Mouse (Mus musculus) embryonic facial prominence, embryonic 10.5 days (tissue): ENCODE results near the gene Fam120a. TPM values are rescaled to one million over a fixed set of nuclear protein-coding genes. Genes with fewer than 3 reads are reported as not detected.

ENCODE experiments used
- DNase-seq: peaks from one replicate; pipeline ENCODE4 v3.0.0-alpha.2; 2017; ENCODE audit warnings: low spot score
- H3K27ac ChIP-seq: fragments of 300-500 bp; sonication (generic); replicated peaks from 2 replicates; pipeline ENCODE4 v1.5.1; 2016; ENCODE audit warnings: mild to moderate bottlenecking
- H3K27me3 ChIP-seq: fragments of 300-500 bp; sonication (generic); replicated peaks from 2 replicates; pipeline ENCODE4 v1.6.1; 2016; ENCODE audit warnings: low read depth, mild to moderate bottlenecking; ENCODE audit not compliant: poor library complexity, severe bottlenecking
- H3K36me3 ChIP-seq: fragments of 300-500 bp; sonication (generic); replicated peaks from 2 replicates; pipeline ENCODE4 v1.6.1; 2016; ENCODE audit warnings: mild to moderate bottlenecking, moderate library complexity
- H3K4me1 ChIP-seq: fragments of 300-500 bp; sonication (generic); 2 replicates; pipeline ENCODE4 v1.6.1; 2016
- H3K4me3 ChIP-seq: fragments of 300-500 bp; sonication (generic); 2 replicates; pipeline ENCODE4 v1.5.1; 2016; ENCODE audit warnings: mild to moderate bottlenecking, moderate library complexity
- H3K9me3 ChIP-seq: fragments of 300-500 bp; sonication (generic); 2 replicates; pipeline ENCODE4 v1.6.1; 2016; ENCODE audit warnings: mild to moderate bottlenecking
- WGBS: fragments of 180-500 bp; shearing (Covaris S2); methylation state at CpG from one replicate; pipeline ENCODE4 v1.1.7; 2016; 5-methylcytosine and 5-hydroxymethylcytosine counted together
- polyA plus RNA-seq: library from polyadenylated mRNA; unstranded; fragments of >200 nt; fragmentation: Nextera tagmentation; extraction: Ambion mirVana; gene quantifications from 2 replicates; pipeline ENCODE4 v1.2.1, GENCODE M21; 2016

The Fam120a gene
- polyA plus RNA-seq, 1 experiment from 2014 or later, result 16.7 TPM

DNA sequence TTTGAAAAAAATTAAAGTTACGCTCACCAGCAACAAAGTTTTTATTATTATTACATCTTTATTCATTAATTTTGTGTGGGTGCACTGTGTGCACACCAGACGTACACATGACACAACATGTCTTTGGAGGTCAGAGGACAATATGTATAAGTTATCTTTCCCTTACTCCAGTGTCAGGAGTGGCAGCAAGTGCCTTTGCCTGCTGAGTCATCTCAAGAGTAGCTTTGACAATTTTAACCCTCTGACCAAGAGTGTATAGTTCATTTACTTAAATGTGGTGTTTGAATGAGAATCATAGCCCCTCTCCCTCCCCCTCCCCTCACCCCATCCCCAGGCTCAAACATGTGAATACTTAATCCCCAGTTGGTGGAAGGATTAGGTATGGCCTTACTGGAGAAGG is 40.2 kb downstream of the Fam120a start:
- H3K27me3 ChIP-seq, result no peaks in the 10 kb centered on the region
- H3K9me3 ChIP-seq, result no peaks in the 10 kb centered on the region
- DNase-seq, result no peak
- whole genome bisulfite sequencing, result 90% methylated on average over 2 of the region's 2 CpGs
- H3K36me3 ChIP-seq, result peaks cover 80% of the 10 kb centered on the region
- H3K4me3 ChIP-seq, result no peak overlapping the region
- no peak overlapping the region for H3K27ac ChIP-seq
- H3K4me1 ChIP-seq, result no peaks in the 10 kb centered on the region

DNA sequence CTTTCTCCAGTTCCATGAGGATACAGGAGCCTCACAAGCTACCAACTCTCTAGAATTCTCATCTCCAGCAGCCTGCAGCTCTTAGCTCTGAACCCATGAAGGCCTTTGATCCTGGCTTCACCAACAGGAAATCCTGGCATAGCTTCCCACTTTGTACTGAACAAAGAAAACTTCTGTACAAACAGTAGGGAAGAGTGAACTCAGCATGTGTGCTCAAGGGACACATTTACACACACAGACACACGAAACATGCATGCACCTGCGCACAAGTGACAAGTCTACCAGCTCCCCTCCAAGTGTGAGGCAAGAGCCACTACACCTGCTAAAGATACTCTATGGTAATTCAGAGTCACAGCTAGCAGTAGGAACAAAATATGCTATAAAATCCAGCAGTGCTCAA is 45.1 kb downstream of the Fam120a start:
- DNase-seq, result no peak
- Histone ChIP-seq H3K4me3 (no peak overlapping the region), H3K27me3 (no peaks in the 10 kb centered on the region), H3K27ac (no peak overlapping the region), H3K36me3 (peaks cover 79% of the 10 kb centered on the region), H3K9me3 (no peaks in the 10 kb centered on the region), H3K4me1 (no peaks in the 10 kb centered on the region)
- WGBS, result 85% methylated on average over 2 of the region's 2 CpGs

DNA sequence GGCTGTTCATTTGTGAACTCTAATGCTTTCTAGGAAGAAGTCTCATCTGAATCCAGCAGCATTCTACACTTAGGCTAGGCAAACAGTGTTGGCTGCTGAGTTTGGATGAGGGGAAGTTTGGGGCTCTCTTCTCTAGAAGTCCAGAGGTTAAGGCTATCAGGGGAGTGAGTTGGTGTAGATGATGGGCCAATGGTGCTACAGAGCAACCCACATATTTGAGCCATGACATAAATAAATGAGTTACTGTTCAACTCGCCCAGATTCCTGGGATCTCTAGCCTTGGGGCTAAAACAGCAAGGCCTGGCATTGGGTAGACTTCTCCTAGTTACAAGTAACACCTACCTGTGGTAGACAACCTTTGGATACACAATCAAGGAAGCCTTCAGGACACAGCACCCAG is 46.6 kb downstream of the Fam120a start:
- no peak overlapping the region for H3K27ac ChIP-seq
- no peak for DNase-seq
- H3K4me3 ChIP-seq, result no peak overlapping the region
- no peaks in the 10 kb centered on the region for H3K4me1 ChIP-seq
- WGBS, result 84% methylated on average over 1 of the region's 1 CpGs
- H3K36me3 ChIP-seq, result peaks cover 78% of the 10 kb centered on the region
- no peaks in the 10 kb centered on the region for H3K27me3 ChIP-seq
- no peaks in the 10 kb centered on the region for H3K9me3 ChIP-seq

DNA sequence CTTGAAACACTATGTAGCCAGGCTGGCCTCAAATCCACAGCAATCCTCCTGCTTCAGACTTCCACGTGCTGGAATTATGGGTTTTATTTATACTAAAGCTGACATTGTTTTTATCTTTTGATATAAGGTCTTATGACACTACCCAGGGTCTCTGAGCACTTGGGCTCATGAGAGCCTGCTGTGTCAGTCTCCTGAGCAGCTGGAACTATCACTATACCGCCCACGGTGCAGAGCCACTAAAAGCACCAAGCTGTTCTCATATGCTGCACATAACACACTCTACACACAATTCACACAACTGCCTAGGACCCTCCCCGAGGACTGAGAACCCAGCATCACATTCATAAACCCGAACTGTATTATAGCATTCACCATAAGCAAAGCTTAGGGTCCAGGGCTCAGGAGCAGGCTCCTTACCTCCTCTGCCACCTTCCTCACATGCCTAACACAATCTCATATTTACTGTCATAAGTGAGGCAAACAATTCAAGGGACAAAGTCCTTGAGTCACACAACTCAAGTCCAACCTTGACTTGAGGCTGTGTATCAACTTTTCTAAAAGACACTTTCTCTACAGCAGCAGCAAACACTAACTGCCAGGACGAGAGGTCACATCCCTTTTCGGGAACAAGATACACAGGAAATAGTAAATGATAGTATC is 47.9 kb downstream of the Fam120a start:
- H3K27ac ChIP-seq, result no peak overlapping the region
- peaks cover 84% of the 10 kb centered on the region for H3K36me3 ChIP-seq
- H3K4me3 ChIP-seq, result no peak overlapping the region
- H3K9me3 ChIP-seq, result no peaks in the 10 kb centered on the region
- H3K27me3 ChIP-seq, result no peaks in the 10 kb centered on the region
- no peaks in the 10 kb centered on the region for H3K4me1 ChIP-seq
- DNase-seq, result no peak
- WGBS, result 87% methylated on average over 7 of the region's 7 CpGs

DNA sequence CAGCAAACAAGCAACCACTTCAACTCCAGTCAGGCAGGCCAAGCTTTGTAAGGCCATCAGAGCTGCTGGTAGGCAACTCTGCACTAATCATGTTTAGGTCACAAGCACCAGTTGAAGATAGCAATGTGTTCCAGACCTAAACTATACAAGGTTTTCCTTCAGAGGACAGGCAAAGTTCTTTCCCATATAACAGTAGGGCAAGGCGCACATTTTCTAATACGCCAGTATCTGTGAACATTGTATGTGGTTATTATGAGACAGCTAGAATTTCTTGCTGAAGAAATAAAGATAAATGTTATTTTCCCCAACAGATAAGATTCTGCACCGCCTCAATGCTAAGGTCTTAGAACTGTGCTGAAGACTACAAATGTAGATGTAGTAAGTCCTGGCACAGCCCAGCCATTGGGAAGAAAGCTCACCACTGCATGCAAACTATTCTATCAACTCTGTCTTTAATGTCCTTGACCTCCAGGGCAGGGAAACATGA is 50.7 kb downstream of the Fam120a start:
- no peaks in the 10 kb centered on the region for H3K27me3 ChIP-seq
- H3K9me3 ChIP-seq, result no peaks in the 10 kb centered on the region
- H3K36me3 ChIP-seq, result peaks cover 94% of the 10 kb centered on the region
- 96% methylated on average over 3 of the region's 3 CpGs for WGBS
- no peak overlapping the region for H3K27ac ChIP-seq
- no peak overlapping the region for H3K4me3 ChIP-seq
- DNase-seq, result no peak
- H3K4me1 ChIP-seq, result no peaks in the 10 kb centered on the region

DNA sequence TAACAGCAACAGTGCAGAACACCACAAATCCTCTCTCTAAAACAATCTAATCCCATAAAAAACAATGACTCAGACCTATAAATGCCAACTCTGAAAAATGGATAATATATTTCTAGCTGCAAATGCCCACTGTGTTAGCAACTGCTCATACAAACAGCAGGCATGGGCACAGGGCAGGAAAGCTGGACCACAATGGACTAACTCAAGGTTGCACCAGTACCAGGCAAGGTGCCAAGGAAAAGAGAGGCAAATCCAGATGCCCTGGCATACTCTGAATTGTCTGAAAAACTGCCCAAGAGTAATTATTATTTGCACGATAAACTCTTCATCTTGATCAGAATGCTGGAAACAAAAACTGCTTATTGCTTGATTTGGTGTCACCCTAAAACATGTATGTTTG is 54.1 kb downstream of the Fam120a start:
- 99% methylated on average over 1 of the region's 1 CpGs for WGBS
- Histone ChIP-seq H3K36me3 (peaks cover 93% of the 10 kb centered on the region), H3K27me3 (no peaks in the 10 kb centered on the region), H3K4me1 (no peaks in the 10 kb centered on the region), H3K4me3 (no peak overlapping the region), H3K9me3 (no peaks in the 10 kb centered on the region), H3K27ac (no peak overlapping the region)
- DNase-seq, result no peak

DNA sequence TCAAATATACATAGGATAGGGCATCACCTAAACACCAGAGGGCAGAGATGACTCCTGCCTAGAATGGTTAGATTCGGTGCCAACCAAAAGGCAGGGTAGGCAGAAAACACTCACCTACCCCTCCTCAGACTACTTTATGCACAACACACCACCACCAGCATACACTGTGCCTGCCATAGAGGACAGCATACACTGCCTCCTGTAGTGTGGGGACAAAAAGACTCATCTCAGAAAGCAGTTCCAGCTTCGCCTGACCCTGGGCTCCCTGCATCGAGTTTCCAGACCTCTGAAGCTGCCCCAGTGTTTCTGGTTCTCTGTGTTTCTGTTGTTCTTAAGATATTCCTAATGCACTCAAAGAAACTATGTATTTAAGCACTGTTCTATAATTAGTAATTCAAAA is 54.7 kb downstream of the Fam120a start:
- Histone ChIP-seq H3K4me3 (no peak overlapping the region), H3K27ac (no peak overlapping the region), H3K27me3 (no peaks in the 10 kb centered on the region), H3K4me1 (no peaks in the 10 kb centered on the region), H3K36me3 (peaks cover 96% of the 10 kb centered on the region), H3K9me3 (no peaks in the 10 kb centered on the region)
- WGBS, result 91% methylated on average over 3 of the region's 3 CpGs
- DNase-seq, result no peak

DNA sequence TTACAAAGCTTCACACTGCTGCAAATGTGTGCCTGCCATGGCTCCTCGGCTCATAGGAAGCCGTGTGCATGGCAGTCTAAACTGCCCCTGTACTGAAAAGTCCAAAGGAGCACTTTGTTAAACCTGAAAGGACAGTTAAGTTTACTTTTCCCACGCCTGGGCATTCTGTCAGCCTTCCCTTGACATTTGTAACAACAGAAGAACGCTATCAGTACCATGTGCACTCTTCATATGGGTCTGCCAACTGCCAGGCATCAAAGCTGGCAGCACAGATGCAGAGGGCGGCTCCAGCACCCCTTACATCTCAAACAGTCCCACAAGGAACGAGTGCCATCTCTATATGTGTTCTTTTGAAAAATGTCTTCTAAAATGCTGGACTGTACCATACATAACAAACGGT is 56.4 kb downstream of the Fam120a start:
- no peaks in the 10 kb centered on the region for H3K9me3 ChIP-seq
- no peak overlapping the region for H3K27ac ChIP-seq
- no peak for DNase-seq
- no peaks in the 10 kb centered on the region for H3K4me1 ChIP-seq
- no peaks in the 10 kb centered on the region for H3K27me3 ChIP-seq
- 91% methylated on average over 7 of the region's 7 CpGs for WGBS
- H3K36me3 ChIP-seq, result peaks cover 97% of the 10 kb centered on the region
- H3K4me3 ChIP-seq, result no peak overlapping the region

DNA sequence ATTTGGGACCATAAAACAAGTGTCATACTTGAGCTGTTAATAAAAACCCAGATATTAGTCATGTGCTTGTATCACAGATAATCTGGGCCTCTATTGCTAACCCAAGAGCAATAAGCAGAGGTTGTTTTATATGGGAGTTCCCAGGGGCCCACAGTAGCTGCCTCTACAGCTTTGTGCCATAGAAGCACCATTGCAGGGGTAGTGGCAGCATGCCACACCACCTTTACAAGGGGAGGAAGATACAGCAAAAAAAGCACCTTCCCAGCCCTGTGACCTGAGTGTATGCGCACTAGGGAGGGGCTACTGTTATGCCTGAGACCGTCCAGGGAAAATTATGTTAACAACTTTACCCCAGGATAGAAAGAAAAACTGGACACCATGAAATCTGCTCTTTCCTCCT is 62.4 kb downstream of the Fam120a start:
- H3K27ac ChIP-seq, result no peak overlapping the region
- H3K36me3 ChIP-seq, result peaks cover 94% of the 10 kb centered on the region
- no peaks in the 10 kb centered on the region for H3K27me3 ChIP-seq
- DNase-seq, result no peak
- no peak overlapping the region for H3K4me3 ChIP-seq
- H3K4me1 ChIP-seq, result no peaks in the 10 kb centered on the region
- H3K9me3 ChIP-seq, result no peaks in the 10 kb centered on the region
- 90% methylated on average over 2 of the region's 2 CpGs for WGBS

DNA sequence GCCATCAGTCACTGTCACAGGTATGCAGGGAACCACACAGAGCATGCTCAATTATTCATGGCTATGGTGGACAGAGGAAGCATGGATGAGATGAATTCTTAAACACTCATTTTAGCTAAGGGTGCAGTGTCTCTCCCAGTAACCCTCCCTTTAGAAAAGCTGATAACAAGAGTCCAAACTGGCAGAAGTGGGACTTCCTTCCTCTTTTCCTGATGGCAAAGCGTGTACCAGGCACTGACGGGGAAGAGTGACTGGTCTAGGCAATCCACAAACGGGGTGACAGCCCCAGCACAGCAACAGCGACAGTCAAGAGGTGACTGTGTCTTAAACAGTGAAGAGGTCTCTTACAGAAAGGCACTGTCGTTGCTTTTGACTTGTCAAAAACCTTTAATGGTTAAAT is 72.4 kb downstream of the Fam120a start:
- no peak overlapping the region for H3K4me3 ChIP-seq
- no peaks in the 10 kb centered on the region for H3K9me3 ChIP-seq
- H3K4me1 ChIP-seq, result no peaks in the 10 kb centered on the region
- H3K27ac ChIP-seq, result no peak overlapping the region
- WGBS, result 90% methylated on average over 5 of the region's 5 CpGs
- H3K36me3 ChIP-seq, result peaks cover 96% of the 10 kb centered on the region
- no peaks in the 10 kb centered on the region for H3K27me3 ChIP-seq
- no peak for DNase-seq

DNA sequence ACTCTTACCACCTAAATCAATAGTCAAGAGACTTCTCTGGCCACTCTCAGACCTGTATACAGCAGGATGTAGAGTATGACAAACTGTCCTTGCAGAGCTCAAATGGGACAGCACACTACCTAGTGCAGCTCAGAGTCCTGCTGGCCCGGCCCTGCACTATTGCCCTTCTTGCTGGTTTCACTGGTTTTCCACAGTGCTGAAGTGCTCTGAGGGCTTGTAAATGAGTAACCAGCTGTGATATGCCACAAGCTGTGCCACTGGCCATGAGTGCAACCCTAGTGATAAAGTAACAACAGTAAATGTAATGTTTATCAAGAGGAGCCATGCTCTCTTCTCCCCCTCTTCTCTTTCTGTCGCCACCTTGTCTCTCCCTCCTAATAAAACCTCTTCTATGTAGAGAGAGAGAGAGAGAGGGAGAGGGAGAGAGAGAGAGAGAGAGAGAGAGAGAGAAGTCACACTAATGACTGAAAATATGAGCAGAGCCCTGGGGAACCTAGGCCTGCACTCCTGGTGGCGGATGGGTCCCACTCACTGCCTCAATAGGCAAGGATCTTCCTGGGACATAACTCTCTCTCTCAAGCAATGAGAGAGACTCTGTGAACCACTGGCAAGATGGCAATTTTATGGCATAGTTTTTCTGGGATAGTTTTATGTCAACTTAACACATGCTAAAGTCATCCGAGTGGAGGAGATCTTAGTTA is 77.4 kb downstream of the Fam120a start:
- Histone ChIP-seq H3K27ac (no peak overlapping the region), H3K4me3 (no peak overlapping the region), H3K9me3 (no peaks in the 10 kb centered on the region), H3K27me3 (no peaks in the 10 kb centered on the region), H3K36me3 (peaks cover 98% of the 10 kb centered on the region), H3K4me1 (no peaks in the 10 kb centered on the region)
- 86% methylated on average over 4 of the region's 4 CpGs for WGBS
- DNase-seq, result no peak

DNA sequence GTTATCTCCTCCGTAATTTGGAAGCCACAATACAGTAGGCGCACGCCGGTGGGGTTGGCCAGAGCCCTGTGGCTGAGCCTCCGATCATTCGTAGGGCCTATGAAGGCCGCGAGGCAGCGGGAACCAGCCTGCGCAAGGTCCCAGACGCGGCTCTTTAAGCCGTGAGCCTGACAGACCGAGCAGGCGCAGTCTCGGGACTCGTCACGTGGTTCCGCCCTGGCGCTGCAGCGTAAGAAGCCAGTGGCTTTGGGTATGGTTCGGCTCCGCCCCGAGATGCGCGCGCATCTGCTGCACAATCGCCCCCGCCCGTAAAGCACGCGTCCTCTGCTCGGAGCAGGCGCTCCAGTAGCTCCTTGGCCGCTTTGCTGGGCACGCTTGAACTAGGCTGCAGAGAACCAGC is 89.3 kb downstream of the Fam120a start:
- peaks cover 51% of the 10 kb centered on the region for H3K36me3 ChIP-seq

DNA sequence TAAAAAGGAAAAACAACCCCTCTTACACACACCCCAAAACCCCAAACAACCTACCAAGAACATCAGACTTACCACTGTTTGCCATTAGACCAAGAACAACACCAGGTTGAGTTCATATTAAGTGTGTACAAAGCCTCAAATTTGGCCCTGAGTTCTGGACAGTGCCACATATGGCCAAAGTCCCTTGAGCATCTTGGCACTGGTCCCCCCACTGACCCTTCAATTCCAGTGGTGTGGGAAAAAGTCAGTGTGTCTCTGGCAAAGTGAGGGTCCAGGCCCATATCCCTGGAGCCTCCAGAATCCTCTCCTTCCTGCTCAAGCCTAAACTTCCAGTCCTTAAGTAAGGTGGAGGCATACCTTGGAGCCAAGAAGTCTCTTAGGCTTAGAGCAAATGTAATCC is 90.0 kb downstream of the Fam120a start:
- Histone ChIP-seq H3K9me3 (no peaks in the 10 kb centered on the region), H3K4me3 (peak overlapping the region; percentile 57), H3K4me1 (peaks cover 23% of the 10 kb centered on the region), H3K27me3 (no peaks in the 10 kb centered on the region), H3K27ac (peak overlapping the region; percentile 93), H3K36me3 (peaks cover 48% of the 10 kb centered on the region)
- no peak for DNase-seq

More for the DNA sequence above, 89.3 kb downstream of the Fam120a start:
- peak overlapping the region; percentile 57 for H3K4me3 ChIP-seq
- peaks cover 16% of the 10 kb centered on the region for H3K4me1 ChIP-seq
- H3K9me3 ChIP-seq, result no peaks in the 10 kb centered on the region
- under 1% methylated on average over 36 of the region's 36 CpGs for WGBS
- DNase-seq, result peak; percentile 99
- peak overlapping the region; percentile 93 for H3K27ac ChIP-seq
- no peaks in the 10 kb centered on the region for H3K27me3 ChIP-seq
